Mouse (Mus musculus) hindbrain, postnatal 0 days (tissue): Measurements from ENCODE around the gene Cxcr4. TPM values are rescaled to one million over a fixed set of nuclear protein-coding genes. Genes with fewer than 3 reads are reported as not detected.

Source experiments
- ATAC-seq: fragments of 200-750 bp; cut with Nextera tagmentation; 2 replicates; pipeline ENCODE4 v1.8.0; 2017; ENCODE audit warnings: mild to moderate bottlenecking, moderate TSS enrichment, moderate library complexity
- DNase-seq: peaks from one replicate; pipeline ENCODE4 v3.0.0-alpha.2; 2015; ENCODE audit warnings: low spot score
- H3K27ac ChIP-seq: fragments of 300-500 bp; sonication (generic); 2 replicates; pipeline ENCODE4 v1.5.1; 2014; ENCODE audit warnings: mild to moderate bottlenecking
- H3K27me3 ChIP-seq: fragments of 300-500 bp; sonication (generic); 2 replicates; pipeline ENCODE4 v1.6.1; 2014; ENCODE audit warnings: low read length, mixed read lengths; ENCODE audit not compliant: insufficient read depth
- H3K36me3 ChIP-seq: fragments of 300-500 bp; sonication (generic); 2 replicates; pipeline ENCODE4 v1.6.1; 2014; ENCODE audit warnings: low read length, mixed read lengths; ENCODE audit not compliant: insufficient read depth
- H3K4me1 ChIP-seq: fragments of 300-500 bp; sonication (generic); 2 replicates; pipeline ENCODE4 v1.6.1; 2014; ENCODE audit warnings: antibody characterized with exemption, low read length, mixed read lengths; ENCODE audit not compliant: insufficient read depth
- H3K4me2 ChIP-seq: fragments of 300-500 bp; sonication (generic); 2 replicates; pipeline ENCODE4 v1.6.1; 2014; ENCODE audit warnings: low read depth, mild to moderate bottlenecking, low read length, moderate library complexity, mixed read lengths
- H3K4me3 ChIP-seq: fragments of 300-500 bp; sonication (generic); 2 replicates; pipeline ENCODE4 v1.5.1; 2014; ENCODE audit warnings: low read length
- H3K9ac ChIP-seq: fragments of 300-500 bp; sonication (generic); replicated peaks from 2 replicates; pipeline ENCODE4 v1.6.1; 2014; ENCODE audit warnings: mild to moderate bottlenecking, low read length, moderate library complexity, mixed read lengths
- H3K9me3 ChIP-seq: fragments of 300-500 bp; sonication (generic); 2 replicates; pipeline ENCODE4 v1.6.1; 2016; ENCODE audit warnings: low read length, mixed read lengths
- CTCF ChIP-seq: IDR thresholded peaks from 2 replicates; pipeline ENCODE4 v1.5.1; 2016; ENCODE audit warnings: antibody characterized with exemption, control low read depth, low read depth
- WGBS: fragments of 180-500 bp; shearing (Covaris S2); extraction: QIAGEN DNeasy Blood & Tissue Kit; methylation state at CpG from one replicate; pipeline ENCODE4 v1.1.7; 2014; 5-methylcytosine and 5-hydroxymethylcytosine counted together
- polyA plus RNA-seq: library from polyadenylated mRNA; unstranded; fragments of >200 nt; fragmentation: Nextera tagmentation; extraction: Ambion mirVana; gene quantifications from 2 replicates; pipeline ENCODE4 v1.2.1, GENCODE M21; 2015
- total RNA-seq: library from RNA; depleted of rRNA; stranded (reverse); fragments of >200 nt; gene quantifications from 2 replicates; pipeline ENCODE4 v1.2.3, GENCODE M21; 2014

The Cxcr4 gene
- total and polyA plus RNA-seq, 2 experiments from 2014 or later = 5.1 to 76.1 TPM

DNA sequence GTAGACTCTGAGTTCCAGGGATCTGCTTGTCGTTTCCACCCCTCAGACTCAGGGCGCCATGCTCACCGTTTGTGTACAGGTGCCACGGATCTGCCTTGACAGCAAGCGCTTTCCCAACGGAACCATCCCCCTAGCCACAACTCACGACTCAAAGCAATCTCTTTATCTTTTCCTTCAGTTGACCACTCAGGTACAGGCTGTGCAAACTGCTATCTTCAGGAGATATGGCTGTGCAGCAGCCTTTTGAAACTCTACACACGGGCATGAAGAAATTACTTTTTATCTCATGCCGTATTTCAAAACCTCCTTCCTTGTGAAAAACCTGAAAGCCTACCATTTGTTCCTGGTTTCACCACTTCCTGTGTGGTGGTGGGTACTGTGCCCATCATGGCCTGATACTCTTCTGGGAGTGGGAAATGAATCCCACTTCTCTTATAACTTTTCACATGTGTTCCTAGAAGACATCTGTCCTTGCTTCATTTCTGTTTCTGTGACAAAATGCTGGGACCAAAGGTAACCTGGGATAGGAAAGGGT, 34.1 kb upstream of the Cxcr4 start:
- DNase-seq = no peak
- no peak for TF ChIP-seq CTCF
- Histone ChIP-seq H3K9ac (no peak overlapping the region), H3K4me2 (no peak overlapping the region), H3K27me3 (no peaks in the 10 kb centered on the region), H3K4me1 (0 out of 2 replicates have a peak, but pooled peaks cover 6% of the 10 kb centered on the region), H3K4me3 (no peak overlapping the region), H3K9me3 (no peaks in the 10 kb centered on the region), H3K27ac (no peak overlapping the region), H3K36me3 (no peaks in the 10 kb centered on the region)
- no peak for ATAC-seq
- WGBS = 88% methylated on average over 9 of the region's 9 CpGs

DNA sequence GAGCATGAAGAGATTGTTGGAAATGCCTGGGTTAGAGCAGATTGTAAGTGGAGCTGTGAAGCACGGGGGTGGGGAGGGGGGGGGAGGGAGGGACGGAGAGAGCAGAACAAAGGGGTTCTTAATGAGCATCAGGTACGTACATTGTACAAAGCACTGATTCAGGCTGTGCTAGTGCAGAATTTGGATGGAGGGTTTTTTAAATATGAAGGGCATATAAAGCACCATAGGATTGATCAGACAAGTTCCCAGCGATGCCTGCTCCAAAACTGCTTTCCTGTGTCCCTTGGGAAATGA, 31.4 kb upstream of the Cxcr4 start:
- no peak for TF ChIP-seq CTCF
- Histone ChIP-seq H3K27me3 (no peaks in the 10 kb centered on the region), H3K4me1 (0 out of 2 replicates have a peak, but pooled peaks cover 6% of the 10 kb centered on the region), H3K4me3 (no peak overlapping the region), H3K4me2 (no peak overlapping the region), H3K9me3 (no peaks in the 10 kb centered on the region), H3K36me3 (no peaks in the 10 kb centered on the region), H3K27ac (peak overlapping the region; percentile 29; the same call in 1 of the 2 replicates), H3K9ac (no peak overlapping the region)
- DNase-seq = peak; percentile 21
- 23% methylated on average over 4 of the region's 4 CpGs for WGBS
- peak; percentile 57 for ATAC-seq

DNA sequence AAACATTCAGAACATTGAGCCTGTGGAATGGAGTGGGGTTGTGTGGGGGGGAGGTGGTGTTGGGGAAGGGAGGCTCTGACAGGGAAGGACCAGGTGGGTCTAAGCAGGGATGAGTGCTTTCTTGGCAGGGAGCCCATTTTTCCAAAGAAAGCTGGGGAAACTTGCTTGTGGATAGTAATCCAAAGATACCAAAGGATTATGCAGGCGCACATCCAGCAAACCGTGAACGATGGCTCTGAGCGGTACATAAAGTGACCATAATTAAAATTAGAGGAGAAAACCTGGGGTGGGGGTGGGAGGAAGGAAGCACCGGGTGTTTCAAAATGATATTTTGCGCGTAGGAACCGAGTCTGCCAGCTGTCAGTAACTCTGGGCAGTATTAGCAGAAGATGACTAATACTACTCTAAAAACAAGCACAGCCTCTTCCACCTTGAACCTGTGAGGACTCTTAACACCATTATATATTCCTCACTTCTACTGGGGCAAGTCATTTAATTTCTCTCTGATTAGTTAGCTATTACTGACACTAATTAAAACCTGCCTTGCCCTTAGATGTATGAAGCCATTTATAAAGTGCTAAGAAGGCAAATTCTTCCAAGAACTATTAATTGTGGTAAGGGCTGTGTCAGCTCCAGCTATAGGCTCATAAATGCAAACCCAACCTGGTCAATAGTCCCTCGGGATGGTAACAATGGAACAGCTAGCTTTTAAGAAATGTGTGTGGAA, 30.9 kb upstream of the Cxcr4 start:
- Histone ChIP-seq H3K27me3 (no peaks in the 10 kb centered on the region), H3K4me2 (no peak overlapping the region), H3K9ac (no peak overlapping the region), H3K36me3 (no peaks in the 10 kb centered on the region), H3K4me3 (no peak overlapping the region), H3K4me1 (0 out of 2 replicates have a peak, but pooled peaks cover 6% of the 10 kb centered on the region), H3K9me3 (no peaks in the 10 kb centered on the region), H3K27ac (peak overlapping the region; percentile 29; the same call in 1 of the 2 replicates)
- WGBS = 36% methylated on average over 9 of the region's 9 CpGs
- TF ChIP-seq CTCF = no peak
- peak; percentile 83 for ATAC-seq
- peak; percentile 82 for DNase-seq

DNA sequence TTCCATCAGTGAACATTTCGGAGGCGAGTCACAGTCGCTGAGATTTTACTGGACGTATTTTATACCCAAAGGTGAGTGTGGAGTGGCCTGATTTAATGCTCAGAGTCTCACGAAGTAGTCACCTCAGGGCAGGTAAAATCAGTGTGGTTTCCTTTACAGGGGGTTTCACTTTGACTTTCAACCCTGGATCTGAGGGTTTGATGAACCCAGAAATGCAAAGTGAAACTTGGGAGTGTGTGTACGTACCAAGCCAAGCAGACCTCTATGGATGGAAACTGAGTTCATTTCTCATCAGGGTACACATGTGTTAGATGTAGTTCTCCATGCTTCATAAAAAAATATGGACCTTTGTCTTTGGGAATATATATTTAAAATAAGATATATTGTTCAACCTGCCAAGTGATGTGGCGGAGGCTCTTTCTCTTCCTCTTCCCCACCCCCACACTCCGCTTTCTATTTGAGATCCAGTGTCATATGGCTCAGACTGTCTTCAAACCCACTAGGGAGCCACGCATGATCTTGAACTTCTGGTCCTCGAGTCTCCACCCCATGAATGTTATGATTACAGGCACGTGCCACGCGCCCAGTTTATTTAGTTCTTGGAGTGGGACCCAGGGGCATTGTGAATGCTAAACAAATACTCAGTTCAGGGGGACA, 25.7 kb upstream of the Cxcr4 start:
- H3K4me3 ChIP-seq = no peak overlapping the region
- no peak for TF ChIP-seq CTCF
- no peaks in the 10 kb centered on the region for H3K9me3 ChIP-seq
- H3K27me3 ChIP-seq = no peaks in the 10 kb centered on the region
- H3K4me2 ChIP-seq = no peak overlapping the region
- no peak for ATAC-seq
- H3K4me1 ChIP-seq = no peaks in the 10 kb centered on the region
- 90% methylated on average over 13 of the region's 13 CpGs for WGBS
- no peak for DNase-seq
- no peak overlapping the region for H3K27ac ChIP-seq
- H3K9ac ChIP-seq = no peak overlapping the region
- H3K36me3 ChIP-seq = no peaks in the 10 kb centered on the region

DNA sequence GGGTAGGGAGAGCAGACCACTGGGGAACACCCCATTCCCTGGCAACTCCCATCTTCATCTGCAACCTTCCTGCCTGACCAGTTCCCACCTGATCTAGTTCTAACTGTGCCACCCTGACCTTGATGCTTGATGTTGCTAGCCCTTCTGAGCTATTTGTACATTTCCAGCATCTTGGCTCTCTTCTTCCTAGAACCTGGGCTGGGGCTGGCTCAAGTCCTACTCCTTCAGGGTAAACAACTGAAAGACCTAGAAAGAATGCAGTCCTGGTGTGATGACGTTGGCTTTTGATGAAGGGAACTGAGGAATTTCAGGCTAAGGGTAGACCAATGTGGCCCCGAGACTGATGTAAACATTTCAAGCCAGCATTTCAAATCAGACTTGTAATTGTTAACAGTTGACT, 24.5 kb upstream of the Cxcr4 start:
- Histone ChIP-seq H3K36me3 (no peaks in the 10 kb centered on the region), H3K4me2 (no peak overlapping the region), H3K9me3 (no peaks in the 10 kb centered on the region), H3K27ac (no peak overlapping the region), H3K27me3 (no peaks in the 10 kb centered on the region), H3K9ac (no peak overlapping the region), H3K4me1 (no peaks in the 10 kb centered on the region), H3K4me3 (no peak overlapping the region)
- WGBS = 73% methylated on average over 2 of the region's 2 CpGs
- DNase-seq (no peak), ATAC-seq (no peak)
- no peak for TF ChIP-seq CTCF

DNA sequence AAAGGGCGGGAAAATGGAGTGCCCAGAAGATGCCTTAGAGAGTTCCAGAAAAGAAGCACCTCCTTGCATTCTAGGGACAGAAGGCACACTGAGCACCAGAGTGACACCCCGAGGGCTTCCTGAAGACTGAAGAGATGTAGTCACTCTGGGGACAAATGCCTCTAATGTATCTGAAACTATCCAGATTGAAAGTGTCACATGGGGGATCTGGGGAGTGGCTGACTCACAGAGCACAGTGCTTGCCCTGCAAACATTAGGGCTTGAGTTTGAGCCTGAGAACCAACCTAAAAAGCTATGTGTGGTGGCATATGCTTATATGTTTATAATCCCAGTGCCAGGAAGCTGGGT, 23.3 kb upstream of the Cxcr4 start:
- Histone ChIP-seq H3K27ac (no peak overlapping the region), H3K9me3 (no peaks in the 10 kb centered on the region), H3K4me1 (no peaks in the 10 kb centered on the region), H3K4me2 (no peak overlapping the region), H3K27me3 (no peaks in the 10 kb centered on the region), H3K9ac (no peak overlapping the region), H3K36me3 (no peaks in the 10 kb centered on the region), H3K4me3 (no peak overlapping the region)
- 60% methylated on average over 2 of the region's 2 CpGs for WGBS
- no peak for DNase-seq
- no peak for TF ChIP-seq CTCF
- no peak for ATAC-seq
